Mouse (Mus musculus) mature B cell (primary cell): ENCODE results near the gene Mef2a.

Experiments
- in situ Hi-C: fragments of 300-500 bp; cut with MboI; formaldehyde crosslinking; loops from 2 replicates; pipeline ENCODE4 v1.14.3; 2019

Mef2a gene

DNA sequence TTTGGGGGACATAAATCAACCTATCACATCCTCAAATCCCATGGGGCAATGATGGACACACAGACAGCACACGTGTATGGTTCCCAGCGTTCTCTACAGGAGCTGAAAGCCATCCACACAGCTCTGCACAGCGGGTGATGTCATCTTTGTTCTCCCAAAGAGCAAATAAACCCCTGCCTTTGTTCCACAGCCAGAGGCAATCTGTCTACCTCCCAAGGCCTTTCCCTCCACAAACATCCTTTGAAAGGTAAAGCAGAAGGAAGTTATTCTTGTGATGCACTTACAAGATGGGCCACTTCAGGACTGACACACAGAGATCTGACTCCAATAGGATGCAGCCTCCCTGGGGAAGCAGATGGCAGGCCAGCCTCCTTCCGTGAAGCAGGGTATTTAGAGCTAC lies 160.7 kb downstream of the Mef2a start:
- in situ Hi-C loops: loop anchor here (10.0 to 25.0 kb wide), 2 partner anchors 423 to 500 kb away; no protein-coding TSS in a partner anchor

DNA sequence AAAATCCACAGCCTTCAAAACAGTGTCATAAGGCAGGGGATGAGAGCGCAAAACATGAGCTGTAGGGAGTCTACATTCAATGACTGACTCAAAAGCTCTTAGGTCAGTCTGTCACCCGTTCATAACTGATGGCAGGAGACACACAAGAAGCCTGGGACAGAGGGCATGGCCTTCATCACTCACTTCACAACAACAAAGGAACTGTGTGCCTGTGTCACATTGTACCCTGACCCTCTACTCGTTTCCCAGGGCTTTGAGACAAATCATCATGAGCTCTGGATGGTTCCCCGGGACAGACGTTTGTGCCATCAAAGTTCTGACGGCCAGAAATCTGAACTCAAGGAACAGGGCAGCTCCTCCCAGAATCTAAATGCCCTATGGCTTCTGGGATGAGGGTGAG lies 161.3 kb downstream of the Mef2a start:
- in situ Hi-C loops: loop anchor here (10.0 to 25.0 kb wide), 2 partner anchors 423 to 499 kb away; no protein-coding TSS in a partner anchor

DNA sequence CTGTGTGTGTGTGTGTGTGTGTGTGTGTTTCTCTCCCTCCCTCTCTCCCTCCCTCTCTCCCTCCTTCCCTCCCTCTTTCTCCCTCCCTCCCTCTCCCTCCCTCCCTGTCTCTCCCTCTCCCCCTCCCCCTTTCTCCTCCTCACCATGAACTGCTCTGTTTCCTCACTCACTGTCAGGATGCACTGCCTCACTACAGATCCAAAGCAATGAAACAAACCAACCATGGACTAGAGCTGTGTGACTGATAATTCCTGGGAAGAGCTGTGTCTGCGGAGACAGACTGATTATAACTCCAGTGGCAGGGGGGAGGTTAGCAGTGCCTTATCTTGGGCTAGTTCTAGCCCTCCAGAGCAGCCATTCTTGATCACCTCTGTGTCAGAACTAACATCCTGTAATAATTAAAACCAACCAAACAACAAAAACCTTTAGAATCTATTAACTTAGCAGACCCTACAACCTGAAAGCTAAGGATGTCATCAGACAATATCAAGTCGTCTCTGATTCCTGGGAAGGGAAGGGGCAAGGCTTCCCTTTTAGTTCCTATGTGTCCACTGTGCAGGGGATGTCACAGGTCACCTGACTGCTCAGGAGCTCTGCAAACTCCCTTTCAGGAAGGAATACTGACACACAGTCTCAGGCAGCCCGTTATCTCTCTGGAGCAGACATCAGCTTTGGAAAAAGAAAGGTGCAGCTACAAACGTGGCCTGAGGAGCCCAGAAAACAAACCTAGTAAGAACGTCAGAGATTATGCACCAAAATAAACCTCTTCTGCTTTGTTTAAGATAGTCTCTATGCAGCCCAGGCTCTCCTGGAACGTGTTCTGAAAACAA lies 162.4 kb downstream of the Mef2a start:
- in situ Hi-C loops: loop anchor here (10.0 to 25.0 kb wide), 2 partner anchors 425 to 498 kb away; no protein-coding TSS in a partner anchor

DNA sequence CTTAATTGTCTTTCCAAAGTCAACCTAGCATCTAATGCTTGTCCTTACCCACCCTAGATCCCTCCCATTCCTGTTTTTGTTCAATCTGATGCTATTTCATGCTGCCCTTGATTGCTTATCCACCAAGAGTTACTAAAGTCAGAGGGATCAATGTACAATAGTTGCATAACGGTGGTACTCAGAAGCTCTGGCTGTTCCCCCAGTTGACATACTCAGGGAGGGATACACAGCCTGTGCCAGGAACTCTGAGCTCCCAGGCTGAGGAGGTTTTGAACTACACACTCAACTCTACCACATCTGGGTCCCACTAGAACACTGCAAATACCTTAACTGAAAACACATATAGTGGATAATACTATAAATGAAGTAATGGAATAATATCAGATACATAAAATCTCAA lies 164.3 kb downstream of the Mef2a start:
- in situ Hi-C loops: loop anchor here (25.0 kb wide), 1 partner anchor 496 kb away; no protein-coding TSS in a partner anchor

DNA sequence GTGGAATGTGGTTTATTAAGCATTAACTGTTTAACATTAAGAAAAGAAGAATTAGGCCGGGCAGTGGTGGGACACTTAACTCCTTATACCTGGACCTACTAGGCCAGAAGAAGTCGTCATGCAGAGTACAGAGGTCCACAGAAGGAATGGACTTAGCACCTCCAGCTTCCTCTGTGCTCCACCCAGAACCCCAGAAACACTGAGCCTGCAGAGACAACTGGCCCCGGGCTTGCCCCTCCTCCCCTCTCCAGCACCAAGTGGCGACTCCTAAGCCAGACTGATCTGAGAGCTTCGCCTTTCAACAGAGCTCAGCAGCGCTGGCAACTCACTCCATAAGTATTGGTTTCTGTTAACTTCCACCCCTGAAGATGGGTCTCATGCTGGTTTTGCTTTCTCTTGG lies 165.0 kb downstream of the Mef2a start:
- in situ Hi-C loops: loop anchor here (25.0 kb wide), 1 partner anchor 495 kb away; no protein-coding TSS in a partner anchor

DNA sequence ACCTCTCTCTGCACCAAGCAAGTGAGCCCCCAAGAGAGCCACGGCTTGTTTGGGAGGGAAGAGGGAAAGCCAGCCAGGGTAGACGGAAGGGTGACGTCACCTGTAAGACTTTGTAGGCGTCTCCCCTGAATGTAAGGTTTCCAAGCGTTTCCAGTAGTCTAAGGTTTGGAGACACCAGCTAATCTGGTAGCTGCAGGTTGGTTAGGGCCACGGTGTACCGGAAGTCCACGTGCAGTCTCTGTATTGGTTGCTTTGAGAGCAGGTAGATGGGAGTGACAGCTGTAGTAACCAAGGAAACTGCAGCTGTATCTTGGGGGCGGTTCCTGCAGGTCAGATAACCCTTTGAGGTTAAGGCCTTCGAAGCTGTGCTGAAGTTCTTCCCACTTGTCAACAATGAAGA lies 166.2 kb downstream of the Mef2a start:
- in situ Hi-C loops: loop anchor here (25.0 kb wide), 1 partner anchor 494 kb away; no protein-coding TSS in a partner anchor

DNA sequence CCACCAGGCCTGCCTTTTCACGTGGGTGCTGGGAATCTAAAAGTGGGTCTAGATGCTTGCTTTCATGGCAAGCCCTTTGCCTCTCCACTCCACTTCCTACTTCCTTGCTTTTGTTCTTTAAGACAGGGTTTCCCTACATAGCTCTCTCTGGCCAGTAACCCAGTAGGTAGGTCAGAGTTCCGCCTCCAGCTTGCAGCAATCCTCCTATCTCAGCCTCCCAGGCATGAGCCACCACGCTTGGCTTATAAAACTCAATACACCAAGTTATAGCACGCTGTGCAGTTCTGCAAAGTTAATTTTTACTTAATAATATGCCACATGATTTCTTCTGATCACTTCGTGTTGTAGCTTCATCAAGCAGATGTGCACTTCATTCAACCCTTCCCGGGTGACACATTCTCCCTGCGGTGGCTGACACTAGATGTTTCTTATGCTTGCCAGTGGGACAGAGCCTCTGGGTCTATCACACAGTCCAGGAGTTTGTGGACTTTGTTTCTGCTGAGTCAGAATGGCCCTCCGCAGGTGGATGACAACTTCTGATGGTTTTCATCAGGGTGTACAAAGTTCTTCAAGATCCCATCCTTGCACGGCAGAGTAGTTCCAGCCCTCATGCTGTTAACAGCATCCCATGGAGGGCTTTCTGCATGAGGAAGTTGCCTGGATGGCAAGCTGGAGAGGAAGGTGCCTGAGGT lies 166.8 kb downstream of the Mef2a start:
- in situ Hi-C loops: loop anchor here (25.0 kb wide), 1 partner anchor 494 kb away; no protein-coding TSS in a partner anchor

DNA sequence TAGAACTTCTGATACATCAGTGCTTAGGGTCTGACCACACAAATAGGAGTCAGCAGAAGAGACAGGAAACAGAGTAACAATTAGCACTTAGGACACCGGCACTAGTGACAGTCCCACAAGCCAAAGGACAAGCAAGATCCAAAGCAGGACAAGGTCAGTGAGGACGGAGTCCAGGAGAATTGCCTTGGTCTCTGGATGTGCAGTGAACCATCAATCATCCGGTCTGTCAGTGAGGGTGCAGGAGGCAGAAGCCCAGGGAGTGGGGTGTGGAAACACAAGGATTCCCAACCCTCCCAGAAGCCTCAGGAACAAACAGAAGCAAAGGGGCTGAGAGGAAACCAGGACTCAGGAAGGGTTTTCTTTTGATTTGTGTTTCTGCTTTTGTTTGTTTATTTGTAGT lies 169.0 kb downstream of the Mef2a start:
- in situ Hi-C loops: loop anchor here (25.0 kb wide), 1 partner anchor 491 kb away; no protein-coding TSS in a partner anchor

DNA sequence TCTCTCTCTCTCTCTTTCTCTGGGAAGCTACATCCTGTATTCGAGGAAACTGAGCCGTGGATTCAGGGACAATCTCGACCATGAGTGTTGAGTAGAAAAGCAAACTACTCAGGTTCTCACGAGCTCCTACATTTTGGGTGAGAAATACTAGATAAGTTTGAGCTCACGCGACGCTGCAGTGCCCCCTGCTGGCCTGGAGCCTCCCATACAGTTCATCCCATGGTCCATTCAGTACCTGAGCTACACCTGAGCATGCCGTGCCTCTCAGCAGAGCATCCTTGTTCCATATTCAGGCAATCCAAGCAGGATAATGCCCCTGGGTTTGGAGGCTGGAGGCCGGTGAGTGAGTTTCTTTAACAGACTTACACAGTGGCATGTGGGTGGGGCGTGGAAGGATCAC lies 173.2 kb downstream of the Mef2a start:
- in situ Hi-C loops: no loop called here

DNA sequence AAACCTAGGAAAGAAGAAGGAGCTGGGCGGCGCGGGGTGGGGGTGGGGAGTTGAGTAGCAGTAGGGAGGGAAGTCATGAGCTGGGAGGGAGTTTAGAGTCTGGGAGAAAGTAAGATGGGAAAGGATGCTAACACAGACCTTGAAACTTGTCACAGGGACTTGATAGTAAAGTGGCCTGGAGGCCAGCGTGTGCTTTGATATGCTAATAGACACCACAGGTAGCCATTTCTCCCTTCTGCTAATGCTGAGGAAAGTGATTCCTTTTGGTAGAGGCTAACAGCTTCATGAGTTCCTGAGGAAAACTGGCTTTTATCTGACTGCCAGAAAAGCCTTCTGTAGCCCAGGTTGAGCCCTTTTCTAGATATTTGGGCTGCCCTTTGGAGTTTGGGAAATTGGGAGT lies 188.9 kb downstream of the Mef2a start:
- in situ Hi-C loops: no loop called here
